Mouse (Mus musculus) left cerebral cortex, adult 9 months (tissue): ENCODE data around the gene Erf.

ENCODE experiments used
- DNase-seq, 2 experiments: peaks; one replicate each; pipeline ENCODE4 v3.0.0; 2022; ENCODE audit warnings: low spot score in 2 of 2

Gene Erf

DNA sequence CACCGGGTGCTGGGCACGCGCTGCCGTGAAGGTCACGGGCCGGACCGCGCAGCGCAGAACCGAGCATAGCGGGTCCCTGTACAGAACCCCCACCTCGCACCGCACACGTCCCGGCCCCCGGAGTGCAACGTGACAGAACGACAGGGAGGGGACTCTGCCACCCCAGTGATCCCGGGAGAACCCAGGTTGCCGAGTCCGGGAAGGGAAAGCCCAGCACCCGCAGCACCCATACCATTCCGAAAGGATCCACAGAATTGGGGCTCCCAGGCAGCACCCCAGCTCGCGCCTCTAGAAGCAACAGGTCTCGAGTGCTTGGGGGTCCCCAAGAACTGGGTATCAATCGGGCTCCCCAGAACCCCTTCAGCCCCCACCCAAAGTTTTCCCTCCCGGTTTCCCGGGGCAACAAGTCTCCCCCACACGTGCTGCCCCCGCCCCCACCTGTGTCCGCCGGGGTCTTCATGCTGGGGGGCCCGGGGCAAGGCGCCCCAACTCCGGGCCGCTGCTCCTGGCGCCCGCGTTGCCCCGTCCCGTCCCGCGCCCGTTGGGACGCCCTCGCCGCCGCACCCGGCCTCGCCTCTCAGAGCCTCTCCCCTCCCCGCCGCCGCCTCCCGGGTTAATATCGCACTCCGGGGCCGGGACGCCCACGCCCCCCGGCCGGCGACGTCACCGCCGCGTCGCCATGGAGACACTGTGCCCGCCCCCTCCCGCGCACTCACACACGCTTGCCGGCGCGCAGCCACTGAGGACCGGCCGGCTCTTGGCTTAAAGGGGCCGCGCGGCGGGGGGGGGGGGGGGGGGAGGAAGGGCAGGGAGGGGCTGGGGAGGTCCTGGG is at the start of gene Erf:
Gene Erf, minus strand, starts transcription at position 621 of the 832 bp plus-strand sequence.
- peak; percentile 85 to 96 for DNase-seq

DNA sequence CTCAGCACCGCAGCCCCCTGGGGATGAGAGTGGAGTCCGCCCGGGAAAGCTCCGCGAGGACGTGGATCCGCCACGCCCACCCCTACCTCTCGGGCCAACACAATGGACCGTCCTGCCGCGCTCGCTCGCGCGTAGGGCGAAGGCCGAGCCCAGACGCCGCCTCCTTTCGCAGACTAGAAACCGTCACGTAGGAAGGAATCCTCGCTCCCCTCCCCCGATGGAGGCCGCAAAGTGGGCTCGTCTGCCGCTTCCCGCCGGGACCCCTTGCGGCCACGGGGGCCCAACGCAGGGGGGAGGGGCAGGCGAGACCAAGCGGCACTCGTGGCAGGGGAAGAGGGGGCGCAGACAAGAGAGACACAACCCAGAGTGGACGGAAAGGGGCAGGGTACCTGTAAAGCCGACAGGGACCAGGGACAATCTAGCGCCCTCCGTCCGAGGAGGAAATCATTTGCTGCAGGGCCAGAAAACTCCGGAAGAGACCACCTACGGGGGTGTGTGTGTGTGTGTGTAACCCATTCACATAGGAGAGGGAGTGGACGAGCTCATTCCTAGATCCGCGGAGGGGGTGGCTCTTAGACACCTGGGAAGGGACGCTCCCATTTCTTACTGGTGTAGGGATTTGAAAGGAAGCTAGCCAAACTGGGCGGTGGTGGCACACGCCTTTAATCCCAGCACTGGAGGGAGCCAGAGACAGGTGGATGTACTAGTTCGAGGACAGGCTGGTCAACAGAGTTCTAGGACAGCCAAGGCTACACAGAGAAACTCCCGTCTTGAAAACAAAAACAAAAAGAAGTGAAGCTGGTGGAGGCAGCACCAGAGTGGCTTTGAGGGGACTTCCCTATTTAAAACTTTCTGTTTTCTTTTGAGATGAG is 47.1 kb upstream of the Erf start, which contains the start of gene Pafah1b3:
Gene Pafah1b3, minus strand, starts transcription at position 533 of the 872 bp plus-strand sequence.
- DNase-seq = peak; percentile 74 to 92

DNA sequence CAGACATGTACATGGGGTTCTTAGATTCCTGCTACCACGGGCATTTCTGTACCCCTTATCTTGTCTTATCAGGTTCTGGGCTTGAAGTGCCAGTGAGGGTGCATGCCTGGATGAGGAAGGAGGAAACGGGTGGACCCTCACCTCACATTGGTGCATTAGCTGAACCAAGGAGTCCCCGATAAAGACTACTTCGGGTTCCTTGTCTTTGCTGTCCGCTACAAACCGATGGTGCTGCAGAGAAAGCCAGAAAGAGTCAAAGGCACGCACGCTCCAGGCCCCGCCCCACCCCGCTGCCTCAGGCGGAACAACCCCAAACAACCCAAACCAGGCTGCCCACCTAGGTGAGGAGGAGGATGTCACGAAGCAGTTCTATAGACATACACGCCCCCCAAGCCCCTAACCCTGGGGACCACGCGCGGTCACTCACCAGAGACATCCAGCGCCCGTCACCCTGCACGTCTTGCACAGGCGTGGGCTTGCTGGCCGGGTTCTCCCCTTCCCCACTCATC is 46.4 kb upstream of the Erf start:
- no peak for DNase-seq

DNA sequence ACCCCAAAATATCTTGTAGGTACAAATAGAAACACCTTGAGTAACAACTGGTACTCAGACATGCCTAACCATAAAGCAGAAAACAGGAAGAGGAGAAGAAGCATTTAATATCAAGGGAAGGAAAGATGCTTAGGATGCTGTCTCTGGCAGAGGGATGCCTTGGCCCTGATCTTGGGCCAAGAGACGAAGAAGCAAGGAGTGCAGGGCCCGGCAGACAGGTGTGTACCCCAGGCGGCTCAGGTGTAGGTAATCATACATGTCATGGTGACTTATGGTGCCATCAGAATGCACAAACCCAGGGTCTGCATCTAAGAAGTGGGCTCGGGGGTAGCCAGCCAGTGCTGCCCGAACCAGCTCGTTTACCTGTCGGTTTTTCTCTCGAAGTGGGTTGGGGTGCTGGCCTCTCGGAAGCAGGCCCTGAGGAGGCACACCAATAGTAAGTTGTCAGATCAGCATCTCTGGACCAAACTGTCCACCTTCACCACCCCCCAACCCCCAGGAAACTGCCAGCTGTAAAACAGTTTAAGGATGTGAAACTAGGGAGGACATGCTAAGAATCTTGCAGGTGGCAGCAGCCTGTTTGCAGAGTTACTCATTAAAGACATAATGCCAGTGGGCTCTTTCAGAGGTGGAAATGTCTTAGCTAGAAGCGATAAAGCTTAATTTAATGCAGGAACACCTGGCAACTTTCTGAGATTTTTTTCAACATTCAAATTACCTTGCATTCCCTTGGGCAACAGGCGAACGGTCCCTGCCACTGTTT is 44.6 kb upstream of the Erf start:
- DNase-seq = no peak

DNA sequence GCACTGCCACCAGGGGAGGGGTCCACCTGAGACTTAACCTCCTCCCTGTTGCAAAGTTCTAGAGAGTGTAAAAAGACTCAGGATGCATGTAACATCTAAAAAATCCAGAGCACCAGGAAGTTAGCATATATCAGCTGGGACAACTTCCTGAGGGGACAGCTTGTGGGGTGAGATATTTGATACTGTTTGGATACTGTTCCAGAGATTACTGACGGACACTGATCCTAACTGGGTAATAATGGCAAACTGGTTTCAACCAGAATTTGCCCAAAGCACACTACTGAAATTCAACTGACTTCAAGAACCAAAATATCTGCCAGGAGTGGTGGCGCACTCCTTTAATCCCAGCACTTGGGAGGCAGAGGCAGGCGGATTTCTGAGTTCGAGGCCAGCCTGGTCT is 43.9 kb upstream of the Erf start:
- DNase-seq = no peak

DNA sequence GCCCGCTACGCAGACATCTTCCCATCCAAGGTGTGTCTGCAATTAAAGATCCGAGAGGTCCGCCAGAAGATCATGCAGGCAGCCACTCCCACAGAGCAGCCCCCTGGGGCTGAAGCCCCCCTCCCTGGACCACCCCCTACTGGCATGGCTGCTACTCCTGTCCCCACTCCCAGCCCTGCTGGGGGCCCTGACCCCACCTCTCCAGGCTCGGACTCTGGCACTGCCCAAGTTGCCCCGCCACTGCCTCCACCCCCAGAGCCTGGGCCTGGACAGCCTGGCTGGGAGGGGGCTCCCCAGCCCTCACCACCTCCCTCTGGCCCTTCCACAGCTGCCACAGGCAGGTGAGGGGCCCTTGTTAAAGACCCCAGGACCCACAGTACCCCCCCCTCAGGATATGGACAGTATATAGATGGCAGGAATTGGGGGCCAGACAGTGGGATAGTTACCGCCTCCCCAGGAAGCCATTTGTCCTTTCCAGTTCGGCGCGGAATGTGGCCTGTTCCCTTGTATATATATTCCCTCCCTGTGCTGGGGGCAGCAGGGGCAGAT is 42.7 kb upstream of the Erf start:
- DNase-seq = no peak

DNA sequence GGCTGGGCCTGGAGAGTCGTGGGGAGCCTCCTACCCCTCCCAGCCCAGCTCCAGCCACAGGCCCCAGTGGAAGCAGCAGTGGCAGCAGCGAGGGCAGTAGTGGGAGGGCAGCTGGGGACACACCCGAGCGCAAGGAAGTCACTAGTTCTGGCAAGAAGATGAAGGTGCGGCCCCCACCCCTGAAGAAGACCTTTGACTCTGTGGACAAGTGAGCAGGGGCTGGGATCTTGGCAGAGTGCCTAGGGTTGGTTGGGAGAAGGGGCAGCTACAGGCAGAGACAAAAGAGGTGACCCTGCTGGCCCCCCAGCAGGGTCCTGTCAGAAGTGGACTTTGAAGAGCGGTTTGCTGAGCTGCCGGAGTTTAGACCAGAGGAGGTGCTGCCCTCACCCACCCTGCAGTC is 41.5 kb upstream of the Erf start:
- no peak for DNase-seq

DNA sequence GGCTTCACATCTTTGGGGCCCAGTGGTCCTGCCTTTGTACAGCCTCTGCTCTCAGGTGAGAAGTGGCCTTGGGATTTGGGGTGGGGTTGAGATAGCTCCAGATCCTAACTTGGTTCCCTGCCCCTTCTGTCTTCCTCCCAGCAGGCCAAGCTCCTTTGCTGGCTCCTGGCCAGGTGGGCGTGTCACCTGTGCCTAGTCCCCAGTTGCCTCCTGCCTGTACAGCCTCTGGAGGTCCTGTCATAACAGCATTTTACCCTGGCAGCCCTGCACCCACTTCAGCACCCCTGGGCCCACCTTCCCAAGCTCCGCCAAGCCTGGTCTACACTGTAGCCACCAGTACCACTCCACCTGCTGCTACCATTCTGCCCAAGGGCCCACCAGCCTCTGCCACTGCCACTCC is 40.4 kb upstream of the Erf start:
- no peak for DNase-seq

DNA sequence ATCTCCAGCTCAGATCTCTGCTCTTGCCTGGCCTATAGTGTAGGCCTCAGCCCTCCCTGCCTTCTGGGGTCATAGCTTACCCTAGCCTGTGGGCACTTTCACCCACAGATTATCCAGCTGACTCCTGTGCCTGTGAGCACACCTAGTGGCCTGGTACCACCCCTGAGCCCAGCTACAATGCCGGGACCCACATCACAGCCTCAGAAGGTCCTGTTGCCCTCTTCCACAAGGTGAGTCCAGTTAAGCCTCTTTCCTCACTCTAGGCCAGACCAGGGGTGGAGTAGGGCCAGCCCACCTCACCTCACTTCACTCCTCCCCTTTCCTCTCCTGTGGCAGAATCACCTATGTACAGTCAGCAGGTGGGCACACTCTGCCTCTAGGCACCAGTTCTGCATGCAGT is 39.9 kb upstream of the Erf start:
- no peak for DNase-seq

DNA sequence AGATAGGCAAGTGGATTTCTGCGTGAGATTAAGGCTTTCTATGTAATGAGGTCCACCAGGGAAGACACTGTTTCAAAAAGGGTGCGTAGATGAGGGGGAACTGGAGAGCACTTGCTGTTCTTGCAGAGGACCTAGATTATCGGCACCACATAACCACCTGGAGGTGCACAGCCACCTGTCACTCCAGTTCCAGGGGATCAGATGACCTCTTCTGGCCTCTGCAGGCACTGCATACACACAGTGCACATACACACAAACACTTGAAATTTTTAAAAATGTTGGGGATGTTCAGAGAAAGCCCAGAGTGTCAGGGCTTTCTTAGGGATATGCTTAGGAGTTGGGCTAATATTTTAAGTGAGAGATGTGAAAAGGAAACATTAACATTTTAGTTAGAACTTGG is 39.4 kb upstream of the Erf start:
- DNase-seq = no peak

DNA sequence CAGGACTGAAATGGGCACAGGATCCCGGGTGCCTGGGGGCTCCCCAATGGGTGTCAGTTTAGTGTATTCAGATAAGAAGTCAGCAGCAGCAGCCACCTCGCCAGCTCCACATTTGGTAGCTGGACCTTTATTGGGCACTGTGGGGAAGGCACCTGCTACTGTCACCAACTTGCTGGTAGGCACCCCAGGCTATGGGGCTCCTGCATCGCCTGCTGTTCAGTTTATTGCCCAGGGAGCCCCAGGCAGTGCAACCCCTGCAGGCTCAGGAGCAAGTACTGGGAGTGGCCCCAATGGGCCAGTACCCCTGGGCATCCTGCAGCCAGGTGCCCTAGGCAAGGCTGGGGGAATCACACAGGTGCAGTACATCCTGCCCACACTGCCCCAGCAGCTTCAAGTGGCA is 38.2 kb upstream of the Erf start:
- no peak for DNase-seq

DNA sequence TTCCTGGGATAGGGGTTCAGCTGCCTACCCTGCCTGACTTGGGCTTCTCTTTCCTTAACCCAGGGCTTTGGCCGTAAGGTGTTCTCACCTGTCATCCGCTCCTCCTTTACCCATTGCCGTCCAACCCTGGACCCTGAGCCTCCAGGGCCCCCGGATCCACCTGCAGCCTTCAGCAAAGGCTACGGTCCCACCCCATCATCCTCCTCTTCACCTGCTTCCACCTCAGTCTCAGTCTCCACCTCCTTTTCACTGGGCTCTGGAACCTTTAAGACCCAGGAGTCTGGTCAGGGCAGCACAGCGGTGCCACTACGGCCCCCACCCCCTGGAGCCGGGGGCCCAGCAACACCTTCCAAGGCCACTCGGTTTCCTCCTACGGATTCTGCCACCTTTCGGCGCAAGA is 37.5 kb upstream of the Erf start:
- DNase-seq = no peak

DNA sequence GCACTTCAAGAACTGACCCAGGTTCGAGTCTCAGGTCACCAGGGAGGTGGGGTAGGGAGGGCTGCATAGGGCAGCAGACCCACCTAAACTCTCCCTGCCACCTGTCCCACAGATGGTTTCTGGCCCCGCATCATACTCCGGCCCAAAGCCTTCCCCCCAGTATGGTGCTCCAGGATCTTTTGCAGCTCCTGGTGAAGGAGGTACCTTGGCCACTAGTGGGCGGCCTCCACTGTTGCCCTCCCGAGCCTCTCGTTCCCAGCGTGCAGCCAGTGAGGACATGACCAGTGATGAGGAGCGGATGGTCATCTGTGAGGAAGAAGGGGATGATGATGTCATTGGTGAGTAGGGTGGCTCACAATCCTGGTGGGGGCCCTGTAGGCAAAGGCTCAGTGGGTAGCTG is 36.4 kb upstream of the Erf start:
- no peak for DNase-seq

DNA sequence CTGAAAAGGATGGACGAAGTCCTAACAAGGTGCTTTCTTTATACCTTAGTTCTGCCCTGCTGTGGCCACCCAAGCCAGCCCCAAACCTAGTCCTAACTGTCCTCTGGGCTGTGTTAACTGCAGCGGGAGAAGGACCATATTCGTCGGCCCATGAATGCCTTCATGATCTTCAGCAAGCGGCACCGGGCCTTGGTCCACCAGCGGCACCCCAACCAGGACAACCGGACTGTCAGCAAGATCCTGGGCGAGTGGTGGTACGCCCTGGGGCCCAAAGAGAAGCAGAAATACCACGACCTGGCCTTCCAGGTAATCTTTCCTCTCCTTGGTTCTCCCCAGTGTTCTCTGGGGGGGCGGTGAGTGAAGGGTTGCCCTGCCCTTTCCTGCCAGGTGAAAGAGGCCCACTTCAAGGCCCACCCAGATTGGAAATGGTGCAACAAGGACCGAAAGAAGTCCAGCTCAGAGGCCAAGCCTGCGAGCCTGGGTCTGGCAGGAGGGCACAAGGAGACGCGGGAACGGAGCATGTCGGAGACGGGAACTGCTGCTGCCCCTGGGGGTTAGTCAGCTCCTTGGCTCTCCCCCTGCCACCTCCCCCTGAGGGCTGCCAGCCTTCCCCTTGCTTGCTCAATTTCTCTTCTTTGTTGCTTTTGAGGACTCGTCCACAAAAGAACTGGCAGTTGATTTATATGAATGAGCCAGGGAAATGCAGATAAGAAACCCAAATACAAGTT is 35.1 kb upstream of the Erf start:
- DNase-seq = no peak

DNA sequence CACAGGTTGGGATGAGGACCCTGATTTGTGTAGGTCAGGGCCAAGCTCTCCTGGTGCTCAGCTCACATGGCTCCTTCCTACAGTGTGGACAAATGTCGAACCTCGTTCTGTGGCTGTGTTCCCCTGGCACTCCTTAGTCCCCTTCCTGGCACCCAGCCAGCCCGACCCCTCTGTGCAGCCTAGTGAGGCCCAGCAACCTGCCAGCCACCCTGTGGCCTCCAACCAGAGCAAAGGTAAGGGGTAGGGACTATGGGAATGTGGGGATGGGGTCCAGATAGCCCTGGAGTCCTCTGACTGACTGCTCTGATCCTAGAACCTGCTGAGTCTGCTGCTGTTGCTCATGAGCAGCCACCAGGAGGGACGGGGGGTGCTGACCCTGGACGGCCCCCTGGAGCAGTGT is 34.2 kb upstream of the Erf start:
- no peak for DNase-seq

DNA sequence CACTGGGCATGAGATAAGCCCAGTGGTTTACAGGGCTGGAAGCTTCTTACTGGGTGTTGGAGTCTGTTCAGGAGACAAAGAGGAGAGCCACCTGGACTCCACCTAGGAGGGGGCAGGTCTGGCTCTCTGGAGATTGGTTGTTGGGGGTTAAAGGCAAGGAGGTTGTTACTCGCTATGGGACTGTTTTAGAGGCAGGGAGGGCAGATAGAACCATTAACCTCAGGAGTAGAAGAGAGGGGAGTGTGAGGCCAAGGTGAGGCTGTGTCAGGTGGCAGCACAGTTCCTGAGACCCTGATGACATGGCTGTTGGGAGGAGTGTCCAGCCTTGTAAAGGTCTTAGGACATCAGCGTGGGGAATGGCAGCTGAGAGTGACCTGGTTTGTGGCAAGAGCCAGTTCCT is 33.6 kb upstream of the Erf start:
- DNase-seq = no peak

DNA sequence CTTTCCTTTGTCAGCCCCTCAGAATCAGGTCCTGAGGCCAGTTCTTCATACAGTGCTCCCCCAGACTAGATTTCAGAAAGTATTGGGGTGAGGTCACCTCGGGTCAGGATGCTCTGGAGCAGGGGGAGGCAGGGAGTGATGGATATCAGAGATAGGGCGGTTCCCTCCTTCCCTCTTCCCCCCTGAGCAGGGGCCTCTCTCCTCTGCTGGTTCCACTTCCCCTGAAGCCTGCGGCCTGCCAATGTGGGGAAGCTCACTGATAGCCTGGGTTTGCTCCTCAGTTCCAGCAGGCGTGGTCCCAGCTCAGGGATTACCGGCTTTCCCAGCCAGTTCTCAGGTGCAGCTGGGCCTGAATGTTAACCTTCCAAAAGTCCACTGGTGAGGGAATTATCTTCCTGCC is 33.1 kb upstream of the Erf start:
- DNase-seq = no peak

DNA sequence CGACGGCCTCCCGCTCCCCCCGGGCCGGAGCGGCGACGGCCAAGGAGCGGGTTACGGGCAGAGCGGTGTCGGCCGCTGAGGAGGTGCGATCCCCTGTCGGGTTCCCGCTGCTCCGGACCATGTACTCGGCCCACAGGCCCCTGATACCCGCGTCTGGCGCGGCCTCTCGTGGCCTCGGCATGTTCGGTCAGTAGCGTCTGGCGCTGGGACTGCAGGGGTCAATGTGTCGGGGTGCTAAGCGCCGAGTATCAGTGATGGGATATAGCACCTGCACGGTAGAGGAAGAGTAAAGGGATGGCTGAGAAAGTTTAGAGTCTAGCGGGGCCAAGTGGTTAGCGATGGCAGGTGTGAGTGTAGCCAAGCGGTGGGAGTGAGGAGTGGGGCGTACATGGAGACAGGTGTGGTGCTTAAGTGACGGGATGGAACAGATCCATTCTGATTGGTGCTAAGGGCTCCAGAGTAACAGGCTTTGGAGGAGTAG is 32.2 kb upstream of the Erf start:
- no peak for DNase-seq

DNA sequence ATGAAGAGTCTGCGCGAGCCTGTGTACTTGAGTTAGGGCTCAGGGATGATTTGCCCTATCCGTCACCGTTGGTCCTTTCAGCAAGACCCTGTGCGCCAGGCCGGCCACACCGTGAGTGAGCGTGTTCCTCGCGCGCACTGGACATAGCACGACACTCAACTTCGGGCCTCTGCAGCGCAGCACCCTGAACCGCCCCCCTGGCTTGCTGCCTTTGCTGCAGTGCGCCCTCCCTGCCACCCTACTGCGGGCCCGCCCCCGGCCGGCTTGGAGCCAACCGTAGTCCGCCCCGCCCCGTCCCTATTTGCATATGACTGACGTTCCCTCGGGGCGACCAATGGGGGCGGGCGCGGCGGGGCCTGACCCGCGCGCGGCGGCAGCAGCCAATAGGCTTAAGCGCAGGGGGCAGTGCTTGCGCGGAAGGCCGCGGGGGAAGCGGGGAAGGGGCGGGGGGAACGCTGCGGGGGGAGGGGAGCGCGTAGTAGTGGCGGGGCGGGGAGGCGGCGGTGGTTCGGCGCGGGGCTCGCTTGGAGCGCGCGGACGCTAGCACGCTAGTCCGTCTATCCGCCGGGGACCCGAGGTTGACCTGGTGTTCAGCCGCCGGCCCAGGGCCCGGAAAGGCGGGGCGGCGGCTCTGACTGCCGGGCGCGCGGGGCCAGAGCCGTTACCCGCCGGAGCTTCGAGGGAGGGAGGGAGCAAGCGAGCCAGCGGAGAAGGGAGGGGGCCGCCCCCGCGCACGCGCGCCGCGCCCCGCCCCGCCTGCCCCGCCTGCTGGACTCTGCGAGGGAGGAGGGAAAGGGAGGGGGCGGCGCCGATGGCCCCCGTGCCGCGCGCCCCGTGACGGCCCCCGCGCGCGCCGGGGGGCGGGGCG is 31.4 kb upstream of the Erf start:
- DNase-seq = peak; percentile 93 to 96

DNA sequence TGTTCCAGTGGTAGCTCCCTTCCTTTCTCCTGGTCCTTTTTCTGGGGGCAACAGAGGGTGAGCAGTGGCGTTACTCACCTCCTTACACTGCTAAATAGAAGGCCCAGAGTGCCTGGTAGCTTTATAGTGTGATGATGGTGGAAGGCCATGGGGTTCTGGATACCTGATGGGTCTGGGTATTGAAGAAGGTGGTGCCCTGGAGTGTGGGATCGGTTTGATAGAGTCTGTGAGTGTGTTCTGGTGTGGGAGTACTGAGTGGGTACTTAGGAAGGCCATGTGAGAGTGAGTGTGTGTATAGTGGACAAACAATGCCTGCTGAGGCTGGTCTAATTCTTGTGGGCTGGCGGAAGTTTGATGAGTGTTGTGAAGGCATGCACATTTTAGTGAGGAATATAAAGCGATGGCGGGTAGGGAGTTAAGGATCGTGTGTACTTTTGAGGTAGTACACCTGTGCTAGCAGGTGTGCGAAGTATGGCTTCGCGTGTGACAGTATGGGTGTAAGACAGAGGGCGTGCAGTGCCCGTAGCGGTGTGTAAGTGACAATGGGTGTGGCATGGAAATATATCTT is 30.7 kb upstream of the Erf start:
- no peak for DNase-seq
